Mouse (Mus musculus) kidney, postnatal 0 days (tissue): ENCODE data around the gene Atxn10. TPM values are rescaled to one million over a fixed set of nuclear protein-coding genes. Genes with fewer than 3 reads are reported as not detected.

Experiments used
- ATAC-seq: fragments of 200-750 bp; cut with Nextera tagmentation; replicated peaks from 2 replicates; pipeline ENCODE4 v1.8.0; 2017; ENCODE audit warnings: low read depth, moderate number of reproducible peaks, moderate TSS enrichment, moderate library complexity; ENCODE audit not compliant: low FRiP score
- DNase-seq: peaks from one replicate; pipeline ENCODE4 v3.0.0-alpha.2; 2016; ENCODE audit warnings: low spot score
- H3K27ac ChIP-seq: fragments of 300-500 bp; sonication (generic); 2 replicates; pipeline ENCODE4 v1.5.1; 2014; ENCODE audit warnings: mild to moderate bottlenecking
- H3K27me3 ChIP-seq: fragments of 300-500 bp; sonication (generic); 2 replicates; pipeline ENCODE4 v1.6.1; 2014; ENCODE audit warnings: low read length, mixed read lengths; ENCODE audit not compliant: insufficient read depth
- H3K36me3 ChIP-seq: fragments of 300-500 bp; sonication (generic); 2 replicates; pipeline ENCODE4 v1.6.1; 2014; ENCODE audit warnings: low read length, mixed read lengths; ENCODE audit not compliant: insufficient read depth
- H3K4me1 ChIP-seq: fragments of 300-500 bp; sonication (generic); replicated peaks from 2 replicates; pipeline ENCODE4 v1.6.1; 2014; ENCODE audit warnings: antibody characterized with exemption, low read length, mixed read lengths; ENCODE audit not compliant: insufficient read depth
- H3K4me2 ChIP-seq: fragments of 300-500 bp; sonication (generic); 2 replicates; pipeline ENCODE4 v1.6.1; 2014; ENCODE audit warnings: mild to moderate bottlenecking, low read length, moderate library complexity, mixed read lengths
- H3K4me3 ChIP-seq: fragments of 300-500 bp; sonication (generic); replicated peaks from 2 replicates; pipeline ENCODE4 v1.5.1; 2014; ENCODE audit warnings: low read depth, low read length
- H3K9ac ChIP-seq: fragments of 300-500 bp; sonication (generic); 2 replicates; pipeline ENCODE4 v1.6.1; 2014; ENCODE audit warnings: low read depth, low read length
- H3K9me3 ChIP-seq: fragments of 300-500 bp; sonication (generic); replicated peaks from 2 replicates; pipeline ENCODE4 v1.6.1; 2016; ENCODE audit warnings: low read length, inconsistent platforms, mixed read lengths
- CTCF ChIP-seq: IDR thresholded peaks from 2 replicates; pipeline ENCODE4 v1.5.1; 2016; ENCODE audit warnings: antibody characterized with exemption, low read depth, mild to moderate bottlenecking, moderate library complexity
- WGBS: fragments of 180-500 bp; shearing (Covaris S2); extraction: QIAGEN DNeasy Blood & Tissue Kit; methylation state at CpG from one replicate; pipeline ENCODE4 v1.1.7; 2014; 5-methylcytosine and 5-hydroxymethylcytosine counted together
- polyA plus RNA-seq: library from polyadenylated mRNA; unstranded; fragments of >200 nt; fragmentation: Nextera tagmentation; extraction: Ambion mirVana; gene quantifications from 2 replicates; pipeline ENCODE4 v1.2.1, GENCODE M21; 2015

Gene Atxn10
- polyA plus RNA-seq, 1 experiment from 2014 or later, result 215 TPM

- DNase-seq (no peak), ATAC-seq (no peak)
- Histone ChIP-seq H3K4me2 (no peak within 1 kb of the TSS), H3K36me3 (no peaks in the 10 kb centered on the region), H3K9ac (no peak within 1 kb of the TSS), H3K9me3 (no peaks in the 10 kb centered on the region), H3K4me3 (no peak within 1 kb of the TSS), H3K27me3 (no peaks in the 10 kb centered on the region), H3K4me1 (no peaks in the 10 kb centered on the region), H3K27ac (no peak within 1 kb of the TSS)
- WGBS, result 90% methylated on average over 8 of the region's 8 CpGs
- TF ChIP-seq CTCF, result no peak
These were observed 167.1 kb downstream of the Atxn10 start, which contains the start of gene 7530416G11Rik for GRCm38 (mm10) chr15:85503127-85503526. 7530416G11Rik (minus strand) TSS chr15:85503227.

- no peak overlapping the region for H3K4me3 ChIP-seq
- no peaks in the 10 kb centered on the region for H3K9me3 ChIP-seq
- H3K4me1 ChIP-seq, result no peaks in the 10 kb centered on the region
- no peaks in the 10 kb centered on the region for H3K36me3 ChIP-seq
- no peak for DNase-seq
- no peak for TF ChIP-seq CTCF
- no peak overlapping the region for H3K4me2 ChIP-seq
- H3K27me3 ChIP-seq, result no peaks in the 10 kb centered on the region
- ATAC-seq, result peak; percentile 61; the same call in 1 of the 2 replicates
- no peak overlapping the region for H3K9ac ChIP-seq
- WGBS, result 38% methylated on average over 14 of the region's 14 CpGs
- H3K27ac ChIP-seq, result no peak overlapping the region
These were observed 169.3 kb downstream of the Atxn10 start for GRCm38 (mm10) chr15:85505118-85505925.

GRCm38 (mm10) chr15:85506680-85507079 lies 170.6 kb downstream of the Atxn10 start:
- Histone ChIP-seq H3K27me3 (no peaks in the 10 kb centered on the region), H3K4me2 (no peak overlapping the region), H3K27ac (no peak overlapping the region), H3K4me3 (no peak overlapping the region), H3K36me3 (no peaks in the 10 kb centered on the region), H3K9me3 (no peaks in the 10 kb centered on the region), H3K9ac (no peak overlapping the region), H3K4me1 (no peaks in the 10 kb centered on the region)
- DNase-seq (no peak), ATAC-seq (no peak)
- 60% methylated on average over 1 of the region's 1 CpGs for WGBS
- no peak for TF ChIP-seq CTCF

- Histone ChIP-seq H3K9me3 (no peaks in the 10 kb centered on the region), H3K27me3 (no peaks in the 10 kb centered on the region), H3K4me2 (no peak overlapping the region), H3K4me3 (no peak overlapping the region), H3K4me1 (no peaks in the 10 kb centered on the region), H3K27ac (no peak overlapping the region), H3K36me3 (no peaks in the 10 kb centered on the region), H3K9ac (no peak overlapping the region)
- ATAC-seq (no peak), DNase-seq (no peak)
- WGBS, result 80% methylated on average over 32 of the region's 32 CpGs
- no peak for TF ChIP-seq CTCF
These were observed 171.4 kb downstream of the Atxn10 start for GRCm38 (mm10) chr15:85507370-85508014.

Other genes starting within 250 kb of the Atxn10 start
- 0.15 and 0.29 TPM in 2 replicates for gene Smc1b, start 204.3 kb upstream of the Atxn10 start, polyA plus RNA-seq
- 0.41 and 0.61 TPM in 2 replicates for gene Ribc2, start 204.2 kb upstream of the Atxn10 start, polyA plus RNA-seq
- gene Fbln1, start 130.3 kb upstream of the Atxn10 start, polyA plus RNA-seq, result 114 and 118 TPM in 2 replicates
- gene 7530416G11Rik, start 167.0 kb downstream of the Atxn10 start, polyA plus RNA-seq, result not detected in 2 replicates
- 24.9 and 26.3 TPM in 2 replicates for gene Wnt7b, start 246.2 kb downstream of the Atxn10 start, polyA plus RNA-seq